Mouse (Mus musculus) heart, postnatal 0 days (tissue): Measurements from ENCODE around the gene Vwf. TPM values are rescaled to one million over a fixed set of nuclear protein-coding genes. Genes with fewer than 3 reads are reported as not detected.
A peak's percentile ranks its signal among the peaks of the same experiment; 100 is the strongest.

ENCODE experiments used
- ATAC-seq: fragments of 200-750 bp; cut with Nextera tagmentation; 2 replicates; pipeline ENCODE4 v1.8.0; 2017; ENCODE audit warnings: low read depth, moderate number of reproducible peaks, moderate library complexity; ENCODE audit not compliant: insufficient read depth
- DNase-seq: peaks from one replicate; pipeline ENCODE4 v3.0.0-alpha.2; 2016; ENCODE audit warnings: low spot score
- H3K27ac ChIP-seq: fragments of 300-500 bp; sonication (generic); 2 replicates; pipeline ENCODE4 v1.5.1; 2014; ENCODE audit warnings: low read depth, mild to moderate bottlenecking
- H3K27me3 ChIP-seq: fragments of 300-500 bp; sonication (generic); 2 replicates; pipeline ENCODE4 v1.6.1; 2014; ENCODE audit warnings: low read length, mixed read lengths; ENCODE audit not compliant: control insufficient read depth, insufficient read depth
- H3K36me3 ChIP-seq: fragments of 300-500 bp; sonication (generic); replicated peaks from 2 replicates; pipeline ENCODE4 v1.6.1; 2014; ENCODE audit warnings: low read length, mixed read lengths; ENCODE audit not compliant: control insufficient read depth, insufficient read depth
- H3K4me1 ChIP-seq: fragments of 300-500 bp; sonication (generic); 2 replicates; pipeline ENCODE4 v1.6.1; 2014; ENCODE audit warnings: antibody characterized with exemption; ENCODE audit not compliant: control insufficient read depth, insufficient read depth
- H3K4me2 ChIP-seq: fragments of 300-500 bp; sonication (generic); 2 replicates; pipeline ENCODE4 v1.6.1; 2014; ENCODE audit warnings: low read depth, mild to moderate bottlenecking, low read length, moderate library complexity
- H3K4me3 ChIP-seq: fragments of 300-500 bp; sonication (generic); 2 replicates; pipeline ENCODE4 v1.5.1; 2014; ENCODE audit warnings: low read depth, low read length
- H3K9ac ChIP-seq: fragments of 300-500 bp; sonication (generic); replicated peaks from 2 replicates; pipeline ENCODE4 v1.6.1; 2014; ENCODE audit warnings: low read depth, low read length, mixed read lengths
- H3K9me3 ChIP-seq: fragments of 300-500 bp; sonication (generic); replicated peaks from 2 replicates; pipeline ENCODE4 v1.6.1; 2016; ENCODE audit warnings: low read length; ENCODE audit not compliant: control insufficient read depth
- CTCF ChIP-seq: IDR thresholded peaks from 2 replicates; pipeline ENCODE4 v1.5.1; 2016; ENCODE audit warnings: antibody characterized with exemption, control low read depth, low read depth
- EP300 ChIP-seq: IDR thresholded peaks from 2 replicates; pipeline ENCODE4 v1.6.1; 2016; ENCODE audit warnings: antibody characterized with exemption, low read depth
- WGBS: fragments of 180-500 bp; shearing (Covaris S2); extraction: QIAGEN DNeasy Blood & Tissue Kit; methylation state at CpG from one replicate; pipeline ENCODE4 v1.1.7; 2014; 5-methylcytosine and 5-hydroxymethylcytosine counted together
- polyA plus RNA-seq: library from polyadenylated mRNA; unstranded; fragments of >200 nt; fragmentation: Nextera tagmentation; extraction: Ambion mirVana; gene quantifications from 2 replicates; pipeline ENCODE4 v1.2.1, GENCODE M21; 2015
- total RNA-seq: library from RNA; depleted of rRNA; stranded (reverse); fragments of >200 nt; gene quantifications from 2 replicates; pipeline ENCODE4 v1.2.3, GENCODE M21; 2014; ENCODE audit warnings: low replicate concordance

Gene Vwf
- total and polyA plus RNA-seq, 2 experiments from 2014 or later = 21.9 to 99.9 TPM

DNA sequence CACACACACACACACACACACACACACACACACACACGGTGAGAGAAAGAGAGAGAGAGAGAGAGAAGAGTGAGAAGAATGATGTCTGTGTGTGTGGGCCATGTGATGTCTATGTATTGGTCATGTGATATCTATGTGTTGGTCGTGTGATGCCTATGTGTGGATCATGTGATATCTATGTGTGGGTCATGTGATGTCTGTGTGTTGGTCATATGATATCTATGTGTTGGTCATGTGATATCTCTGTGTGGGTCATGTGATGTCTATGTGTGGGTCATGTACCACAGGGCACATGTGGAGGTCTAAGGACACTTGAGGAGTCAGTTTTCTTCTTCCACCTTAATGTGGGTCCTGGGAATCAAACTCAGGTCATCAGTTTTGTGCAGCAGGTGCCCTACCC, 33.3 kb downstream of the Vwf start:
- no peaks in the 10 kb centered on the region for H3K9me3 ChIP-seq
- H3K9ac ChIP-seq = no peak overlapping the region
- no peaks in the 10 kb centered on the region for H3K27me3 ChIP-seq
- TF ChIP-seq EP300 (no peak), CTCF (no peak)
- 0 out of 2 replicates have a peak, but pooled peaks cover 5% of the 10 kb centered on the region for H3K4me1 ChIP-seq
- 84% methylated on average over 2 of the region's 2 CpGs for WGBS
- H3K4me3 ChIP-seq = no peak overlapping the region
- H3K4me2 ChIP-seq = no peak overlapping the region
- H3K36me3 ChIP-seq = no peaks in the 10 kb centered on the region
- ATAC-seq = no peak
- H3K27ac ChIP-seq = no peak overlapping the region
- DNase-seq = no peak

DNA sequence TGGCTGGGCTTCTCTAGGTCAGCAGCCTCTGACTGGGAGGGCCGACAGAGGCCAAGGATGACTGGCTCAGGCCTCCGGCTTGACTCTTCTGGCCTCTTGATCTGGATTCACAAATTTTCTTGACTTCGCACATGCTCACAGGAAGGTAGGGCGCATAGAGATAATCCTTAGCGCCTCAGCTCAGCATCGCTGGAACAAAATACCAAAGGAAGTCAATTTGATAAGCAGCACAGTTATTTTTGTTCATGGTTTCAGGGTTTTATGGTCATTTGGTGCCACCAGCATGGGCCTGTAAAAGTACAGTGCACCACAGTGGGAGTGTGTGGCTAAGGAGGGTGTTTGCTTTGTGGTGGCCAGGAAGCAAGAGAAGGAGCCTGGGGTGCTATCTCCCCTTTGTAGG, 37.1 kb downstream of the Vwf start:
- no peak for ATAC-seq

DNA sequence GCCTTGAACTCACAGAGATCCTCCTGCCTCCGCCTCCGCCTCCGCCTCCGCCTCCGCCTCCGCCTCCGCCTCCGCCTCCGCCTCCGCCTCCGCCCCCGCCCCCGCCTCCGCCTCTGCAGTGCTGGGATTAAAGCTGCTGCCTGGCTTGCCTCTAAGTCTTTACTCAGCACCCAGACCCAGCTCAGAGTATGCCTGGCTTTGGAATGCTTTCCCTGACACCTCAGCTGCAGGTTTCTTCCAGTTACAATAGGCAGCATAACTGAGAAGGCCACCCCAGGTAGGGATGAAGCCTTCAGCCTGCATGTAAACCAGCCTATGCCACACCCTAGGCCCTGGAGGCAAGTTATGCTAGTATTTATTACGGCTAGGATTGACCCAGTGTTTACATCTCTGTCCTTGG, 37.7 kb downstream of the Vwf start:
- ATAC-seq (no peak), DNase-seq (no peak)
- 89% methylated on average over 15 of the region's 15 CpGs for WGBS
- Histone ChIP-seq H3K4me2 (no peak overlapping the region), H3K36me3 (no peaks in the 10 kb centered on the region), H3K9ac (no peak overlapping the region), H3K4me3 (no peak overlapping the region), H3K27me3 (0 out of 2 replicates have a peak, but pooled peaks cover 2% of the 10 kb centered on the region), H3K27ac (no peak overlapping the region), H3K9me3 (no peaks in the 10 kb centered on the region), H3K4me1 (no peaks in the 10 kb centered on the region)
- no peak for TF ChIP-seq EP300
- TF ChIP-seq CTCF = no peak

More for the DNA sequence above, 37.1 kb downstream of the Vwf start:
- H3K27me3 ChIP-seq = no peaks in the 10 kb centered on the region
- no peaks in the 10 kb centered on the region for H3K36me3 ChIP-seq
- no peaks in the 10 kb centered on the region for H3K4me1 ChIP-seq
- WGBS = 65% methylated on average over 6 of the region's 6 CpGs
- H3K27ac ChIP-seq = no peak overlapping the region
- H3K9ac ChIP-seq = no peak overlapping the region
- no peak overlapping the region for H3K4me3 ChIP-seq
- TF ChIP-seq CTCF = no peak
- no peak for TF ChIP-seq EP300
- no peak for DNase-seq
- no peak overlapping the region for H3K4me2 ChIP-seq
- H3K9me3 ChIP-seq = no peaks in the 10 kb centered on the region

DNA sequence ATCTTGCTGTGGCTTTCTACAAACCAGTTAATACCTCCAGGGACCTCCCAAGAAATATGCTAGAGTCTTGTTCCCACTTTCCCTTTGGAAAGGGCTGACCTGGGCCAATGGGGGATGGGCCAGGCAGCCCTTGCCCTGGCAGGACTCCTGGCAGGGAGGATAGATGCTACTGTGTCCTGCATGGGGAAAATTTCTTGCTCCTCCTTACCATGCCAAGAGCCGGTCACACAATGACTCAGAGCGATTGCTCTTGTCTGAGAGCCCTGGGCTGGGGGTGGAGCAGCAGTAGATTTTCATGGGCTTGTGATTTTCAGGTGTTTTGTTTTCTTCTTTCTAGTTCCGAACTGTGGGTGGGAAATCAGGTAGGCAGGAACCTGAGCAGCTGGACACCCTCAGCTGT, 39.0 kb downstream of the Vwf start:
- 78% methylated on average over 3 of the region's 3 CpGs for WGBS
- Histone ChIP-seq H3K9me3 (no peaks in the 10 kb centered on the region), H3K27me3 (0 out of 2 replicates have a peak, but pooled peaks cover 11% of the 10 kb centered on the region), H3K4me3 (no peak overlapping the region), H3K4me2 (no peak overlapping the region), H3K9ac (no peak overlapping the region), H3K36me3 (no peaks in the 10 kb centered on the region), H3K27ac (no peak overlapping the region), H3K4me1 (no peaks in the 10 kb centered on the region)
- ATAC-seq = no peak
- no peak for DNase-seq
- TF ChIP-seq CTCF (no peak), EP300 (no peak)

DNA sequence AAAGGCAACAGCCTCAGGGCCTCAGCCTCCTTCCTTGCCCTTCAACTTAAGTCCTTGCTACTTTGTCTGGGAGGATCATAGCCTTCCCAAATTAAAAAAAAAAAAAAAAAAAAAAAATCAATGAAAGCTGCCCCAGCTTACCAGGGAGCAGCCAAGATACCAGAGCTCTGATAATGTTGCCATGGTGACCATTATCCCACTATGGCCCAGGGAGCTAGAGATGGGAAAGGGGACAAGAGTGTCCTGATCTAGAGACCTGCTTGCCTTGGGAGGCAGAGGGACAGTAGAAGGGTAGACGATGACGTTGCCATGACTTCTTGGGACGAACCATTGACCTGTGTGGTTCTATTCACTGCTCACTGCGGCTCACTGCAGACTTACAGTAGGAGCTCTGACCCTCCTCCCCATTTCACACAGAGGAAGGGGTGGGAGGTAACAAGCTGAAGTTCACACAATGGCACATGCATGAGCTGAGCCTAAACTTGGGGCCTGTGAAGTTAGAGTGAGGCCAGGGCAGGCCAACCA, 39.5 kb downstream of the Vwf start:
- no peak for DNase-seq
- no peak for ATAC-seq
- TF ChIP-seq CTCF (no peak), EP300 (no peak)
- no peak overlapping the region for H3K4me3 ChIP-seq
- no peak overlapping the region for H3K4me2 ChIP-seq
- no peaks in the 10 kb centered on the region for H3K9me3 ChIP-seq
- H3K9ac ChIP-seq = no peak overlapping the region
- 79% methylated on average over 4 of the region's 4 CpGs for WGBS
- H3K36me3 ChIP-seq = no peaks in the 10 kb centered on the region
- H3K27me3 ChIP-seq = 0 out of 2 replicates have a peak, but pooled peaks cover 11% of the 10 kb centered on the region
- no peak overlapping the region for H3K27ac ChIP-seq
- H3K4me1 ChIP-seq = no peaks in the 10 kb centered on the region

DNA sequence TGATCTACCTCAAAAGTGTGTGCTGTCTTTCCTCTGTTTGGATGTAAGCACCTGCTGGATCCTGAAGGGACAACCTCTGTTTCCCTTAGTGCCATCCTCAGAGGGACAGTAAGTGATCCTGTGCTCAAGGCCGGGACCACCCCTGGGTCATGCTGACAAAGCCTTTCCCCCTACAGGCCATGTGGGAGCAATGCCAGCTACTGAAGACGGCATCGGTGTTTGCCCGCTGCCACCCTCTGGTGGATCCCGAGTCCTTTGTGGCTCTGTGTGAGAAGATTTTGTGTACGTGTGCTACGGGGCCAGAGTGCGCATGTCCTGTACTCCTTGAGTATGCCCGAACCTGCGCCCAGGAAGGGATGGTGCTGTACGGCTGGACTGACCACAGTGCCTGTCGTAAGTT, 41.7 kb downstream of the Vwf start:
- ATAC-seq (no peak), DNase-seq (no peak)
- H3K27me3 ChIP-seq = 0 out of 2 replicates have a peak, but pooled peaks cover 11% of the 10 kb centered on the region
- H3K9me3 ChIP-seq = no peaks in the 10 kb centered on the region
- 84% methylated on average over 12 of the region's 12 CpGs for WGBS
- H3K4me2 ChIP-seq = no peak overlapping the region
- TF ChIP-seq EP300 (no peak), CTCF (peak; percentile 40)
- no peak overlapping the region for H3K27ac ChIP-seq
- H3K4me1 ChIP-seq = no peaks in the 10 kb centered on the region
- H3K9ac ChIP-seq = no peak overlapping the region
- H3K4me3 ChIP-seq = no peak overlapping the region
- no peaks in the 10 kb centered on the region for H3K36me3 ChIP-seq
